Mouse (Mus musculus): ENCODE data around the gene Tecpr2. TPM values are rescaled to one million over a fixed set of nuclear protein-coding genes. Genes with fewer than 3 reads are reported as not detected.

The Tecpr2 gene
- polyA plus RNA-seq, 1 experiment from 2014 or later: 6.7 TPM

DNA sequence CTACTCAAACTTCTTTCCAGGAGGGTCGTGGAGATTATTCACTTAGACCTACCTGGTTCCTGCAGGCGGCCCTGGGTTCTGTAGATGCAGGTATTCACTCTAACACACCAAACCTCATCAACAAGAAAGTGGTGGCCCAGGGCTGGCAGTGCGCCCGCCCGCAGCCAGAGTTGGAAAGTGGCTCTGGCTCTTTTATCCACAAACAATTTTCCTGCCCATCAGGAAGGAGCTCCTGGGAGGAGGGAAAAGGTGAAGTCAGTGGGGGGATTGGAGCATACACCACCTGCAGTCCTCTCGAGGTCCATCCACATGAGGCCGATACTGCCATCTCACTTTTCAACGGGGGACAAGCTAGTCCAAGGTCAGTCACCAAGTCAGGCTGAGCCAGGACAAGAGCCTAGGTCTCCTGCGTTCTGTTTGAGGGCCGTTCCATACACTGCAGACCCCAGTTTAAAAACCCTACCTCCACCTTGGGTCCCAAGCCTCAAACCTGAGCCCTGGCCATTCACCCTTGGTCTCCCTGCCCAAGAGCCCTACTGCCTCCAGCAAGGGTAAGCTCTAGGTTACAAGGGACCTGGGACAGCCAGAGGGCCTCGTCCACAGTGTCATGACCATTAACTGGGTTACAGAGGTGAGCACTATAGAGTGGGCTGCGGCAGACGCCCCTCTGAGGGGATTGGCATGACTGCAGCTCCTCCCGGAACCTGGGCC is 89.0 kb downstream of the Tecpr2 start:
- Histone ChIP-seq H3K9me3 (replicated peaks) (no peaks in the 10 kb centered on the region), H3K36me3 (peaks cover 42% of the 10 kb centered on the region)

DNA sequence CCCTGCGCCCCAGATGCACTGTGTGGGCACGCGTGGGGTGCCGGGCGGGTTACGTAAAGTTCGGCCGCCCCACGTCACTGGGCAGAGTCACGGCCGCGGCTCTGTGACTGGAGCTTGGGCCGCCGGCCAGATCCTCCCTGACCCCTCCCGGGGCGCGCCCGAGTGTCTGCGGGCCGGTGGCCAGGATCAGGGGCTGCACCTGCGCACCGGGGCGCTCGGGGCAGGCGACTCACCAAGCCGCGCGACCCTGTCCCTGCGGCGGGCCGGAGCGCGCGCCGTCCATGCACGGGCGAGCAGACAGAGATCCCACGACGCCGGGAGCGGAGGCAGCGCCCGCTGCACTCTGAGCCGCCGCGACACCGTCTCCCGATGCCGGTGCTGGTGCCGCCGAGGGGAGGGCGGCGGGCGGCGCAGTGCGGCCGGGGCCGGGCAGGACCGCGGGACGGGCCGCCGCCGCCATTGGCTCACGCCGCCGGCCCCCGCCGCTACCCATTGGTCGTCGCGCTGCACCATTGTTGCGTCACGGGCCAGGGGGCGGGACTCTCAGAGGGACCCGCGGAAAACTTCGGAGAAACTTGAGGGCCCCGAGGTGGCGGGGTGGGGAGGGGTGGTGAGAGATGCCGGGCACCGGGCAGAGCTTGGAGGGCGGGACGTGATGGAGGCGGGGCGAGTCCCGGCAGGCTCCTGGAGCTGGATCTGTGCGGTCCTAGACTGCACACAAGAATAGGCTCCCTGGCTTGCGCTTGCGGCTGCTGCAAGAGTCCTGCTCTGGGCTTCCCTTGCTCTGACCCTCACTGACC is 89.7 kb downstream of the Tecpr2 start, which contains the start of gene Ankrd9:
Gene Ankrd9 (minus strand): TSS at position 434 of the 800 bp plus-strand sequence.
- Histone ChIP-seq H3K27ac (peak within 1 kb of the TSS; percentile 91), H3K36me3 (peaks cover 37% of the 10 kb centered on the region), H3K4me1 (peaks cover 33% of the 10 kb centered on the region), H3K9me3 (replicated peaks) (no peaks in the 10 kb centered on the region), H3K27me3 (ENCODE audit: low read depth, poor library complexity, severe bottlenecking) (peaks cover 4% of the 10 kb centered on the region; the same call in 1 of the 2 replicates), H3K4me3 (peak within 1 kb of the TSS; percentile 90)
- peak; percentile 97 for DNase-seq (ENCODE audit: low spot score)
- WGBS: under 1% methylated on average over 85 of the region's 90 CpGs

More for the DNA sequence above, 89.0 kb downstream of the Tecpr2 start:
- H3K4me1 ChIP-seq: peaks cover 29% of the 10 kb centered on the region
- peak overlapping the region; percentile 90 for H3K4me3 ChIP-seq
- H3K27me3 ChIP-seq (ENCODE audit: low read depth, poor library complexity, severe bottlenecking): peaks cover 4% of the 10 kb centered on the region; the same call in 1 of the 2 replicates
- 49% methylated on average over 14 of the region's 14 CpGs for WGBS
- peak overlapping the region; percentile 91 for H3K27ac ChIP-seq
- no peak for DNase-seq (ENCODE audit: low spot score)

DNA sequence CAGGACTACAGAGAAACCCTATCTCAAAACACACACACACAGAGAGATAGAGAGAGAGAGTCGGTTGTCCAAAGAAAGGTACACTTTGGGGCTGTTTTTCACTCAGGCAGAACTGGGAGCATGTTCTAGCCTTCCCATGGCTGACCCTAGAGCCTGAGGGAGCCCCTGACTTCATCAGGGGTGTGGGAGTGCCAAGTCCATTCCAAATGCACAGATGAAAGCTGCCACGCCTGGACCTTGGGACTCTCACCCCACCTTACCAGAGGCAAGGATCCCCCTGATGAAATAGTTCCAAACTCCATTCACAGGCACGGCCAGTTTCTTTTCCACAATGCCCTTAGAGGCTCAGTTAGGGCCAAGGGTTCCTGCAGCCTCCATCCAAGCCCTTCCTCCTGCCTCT is 90.7 kb downstream of the Tecpr2 start:
- Histone ChIP-seq H3K4me3 (no peak overlapping the region), H3K4me1 (peaks cover 38% of the 10 kb centered on the region), H3K27me3 (ENCODE audit: low read depth, poor library complexity, severe bottlenecking) (peaks cover 4% of the 10 kb centered on the region; the same call in 1 of the 2 replicates), H3K36me3 (peaks cover 27% of the 10 kb centered on the region), H3K9me3 (replicated peaks) (no peaks in the 10 kb centered on the region), H3K27ac (peak overlapping the region; percentile 91)
- DNase-seq (ENCODE audit: low spot score): no peak
- WGBS: 79% methylated on average over 3 of the region's 3 CpGs

DNA sequence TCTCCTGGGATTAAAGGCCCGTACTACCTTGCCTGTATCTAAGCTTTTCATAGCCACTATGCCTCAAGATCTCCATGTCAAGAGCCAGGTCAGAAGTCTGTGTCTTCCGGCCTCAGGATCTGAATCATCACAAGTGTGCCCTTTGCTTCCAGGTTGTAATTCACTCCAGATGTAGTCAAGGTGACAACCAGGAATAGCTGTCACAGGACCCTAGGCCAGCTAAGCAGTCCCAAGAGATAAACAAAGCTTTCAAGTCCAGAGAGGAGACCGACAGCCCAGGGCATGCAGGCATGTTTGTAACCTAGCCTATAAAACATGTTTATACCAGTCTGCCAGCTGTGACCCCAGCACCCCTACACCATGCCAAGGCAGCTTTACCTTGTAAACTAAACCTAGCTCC is 92.7 kb downstream of the Tecpr2 start:
- no peak overlapping the region for H3K4me3 ChIP-seq
- no peaks in the 10 kb centered on the region for H3K9me3 ChIP-seq (replicated peaks)
- H3K27me3 ChIP-seq (ENCODE audit: low read depth, poor library complexity, severe bottlenecking): peaks cover 4% of the 10 kb centered on the region; the same call in 1 of the 2 replicates
- WGBS: 65% methylated on average over 3 of the region's 3 CpGs
- H3K4me1 ChIP-seq: peaks cover 42% of the 10 kb centered on the region
- H3K36me3 ChIP-seq: peaks cover 8% of the 10 kb centered on the region
- H3K27ac ChIP-seq: no peak overlapping the region
- DNase-seq (ENCODE audit: low spot score): no peak

DNA sequence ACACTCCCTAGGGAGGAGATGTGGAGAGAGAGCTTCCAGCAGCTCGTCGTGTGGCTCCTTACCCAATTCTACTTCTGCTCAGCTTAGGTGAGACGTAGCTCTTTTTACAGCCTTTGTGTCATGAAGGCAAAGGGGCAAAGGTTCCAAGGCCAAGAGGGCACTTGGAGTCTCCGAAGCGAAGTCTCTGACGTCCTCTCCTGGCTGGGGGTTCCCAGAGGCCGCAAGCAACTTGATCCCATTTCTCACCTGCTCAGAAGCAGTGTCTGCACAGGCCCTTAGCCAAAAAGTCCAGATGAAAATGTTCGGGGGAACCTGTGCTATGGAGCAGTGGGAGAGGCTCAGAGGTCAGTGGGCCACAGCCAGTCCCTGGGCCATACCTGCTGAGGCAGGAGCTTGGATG is 94.0 kb downstream of the Tecpr2 start:
- H3K36me3 ChIP-seq: no peaks in the 10 kb centered on the region
- no peaks in the 10 kb centered on the region for H3K9me3 ChIP-seq (replicated peaks)
- DNase-seq (ENCODE audit: low spot score): no peak
- no peak overlapping the region for H3K4me3 ChIP-seq
- 73% methylated on average over 8 of the region's 8 CpGs for WGBS
- no peaks in the 10 kb centered on the region for H3K27me3 ChIP-seq (ENCODE audit: low read depth, poor library complexity, severe bottlenecking)
- peaks cover 32% of the 10 kb centered on the region for H3K4me1 ChIP-seq
- no peak overlapping the region for H3K27ac ChIP-seq

DNA sequence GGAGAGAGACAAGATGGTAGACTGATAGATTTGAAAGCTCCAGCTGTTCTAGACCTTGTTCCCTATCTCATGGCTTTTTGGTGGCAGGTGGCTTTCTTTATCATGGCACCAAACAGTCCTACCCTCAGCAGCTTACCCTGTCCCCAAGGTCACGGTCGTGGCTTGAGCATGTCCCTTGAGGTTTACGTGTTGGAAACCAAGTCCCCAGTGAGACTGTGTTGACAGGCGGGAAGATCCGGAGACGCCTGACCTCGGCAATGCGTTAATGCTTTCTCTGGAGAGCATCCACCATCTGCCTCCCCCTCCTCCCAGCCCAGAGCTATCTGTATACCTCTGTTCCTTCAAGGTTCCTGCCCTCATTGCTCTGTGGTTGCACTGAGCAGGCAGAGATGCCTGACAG is 94.7 kb downstream of the Tecpr2 start:
- DNase-seq (ENCODE audit: low spot score): no peak
- no peaks in the 10 kb centered on the region for H3K36me3 ChIP-seq
- H3K4me3 ChIP-seq: no peak overlapping the region
- peak overlapping the region; percentile 42; the same call in 1 of the 2 replicates for H3K27ac ChIP-seq
- no peaks in the 10 kb centered on the region for H3K9me3 ChIP-seq (replicated peaks)
- H3K4me1 ChIP-seq: peaks cover 26% of the 10 kb centered on the region
- 89% methylated on average over 8 of the region's 8 CpGs for WGBS
- no peaks in the 10 kb centered on the region for H3K27me3 ChIP-seq (ENCODE audit: low read depth, poor library complexity, severe bottlenecking)

DNA sequence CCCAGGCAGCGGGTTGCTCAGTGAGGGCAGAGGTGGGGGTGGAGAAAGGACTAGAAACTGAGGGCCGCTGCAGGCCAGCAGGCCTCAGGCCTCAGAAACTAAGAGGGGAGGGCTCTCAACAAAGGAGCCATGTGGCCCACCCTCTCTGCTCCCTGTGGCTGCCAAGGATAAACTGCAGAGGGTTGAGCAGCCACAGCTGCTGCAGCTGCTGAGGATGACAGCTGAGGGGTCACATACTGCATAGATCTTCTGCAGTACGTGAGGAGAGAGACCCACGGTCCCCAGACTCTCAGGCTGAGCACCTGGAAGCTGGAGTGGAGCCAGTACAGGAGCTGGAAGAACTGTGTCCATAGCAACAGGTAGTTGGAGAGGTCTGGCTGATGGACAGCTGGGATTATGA is 95.5 kb downstream of the Tecpr2 start:
- H3K4me1 ChIP-seq: peaks cover 20% of the 10 kb centered on the region
- no peak for DNase-seq (ENCODE audit: low spot score)
- 75% methylated on average over 4 of the region's 4 CpGs for WGBS
- H3K9me3 ChIP-seq (replicated peaks): no peaks in the 10 kb centered on the region
- peak overlapping the region; percentile 42; the same call in 1 of the 2 replicates for H3K27ac ChIP-seq
- no peaks in the 10 kb centered on the region for H3K27me3 ChIP-seq (ENCODE audit: low read depth, poor library complexity, severe bottlenecking)
- no peaks in the 10 kb centered on the region for H3K36me3 ChIP-seq
- H3K4me3 ChIP-seq: no peak overlapping the region

DNA sequence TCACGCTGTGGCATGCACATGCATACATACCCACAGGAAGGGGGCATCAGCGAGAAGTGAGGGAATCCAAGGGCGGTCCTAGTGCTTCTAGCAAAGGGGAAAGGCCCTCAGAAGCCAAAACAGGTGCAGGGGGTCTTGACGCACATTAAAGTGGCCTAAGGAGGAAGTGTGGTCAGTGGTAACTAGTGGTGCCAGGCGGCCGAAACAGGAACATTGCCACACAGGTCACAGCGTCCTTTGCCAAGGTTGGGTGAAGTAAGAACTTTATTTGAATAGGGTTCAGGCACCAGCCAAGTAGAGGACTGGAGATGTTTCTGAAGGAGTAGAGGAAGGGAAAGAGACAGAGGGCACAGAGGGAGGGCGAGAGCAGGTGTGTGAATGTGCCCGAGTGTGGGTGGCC is 96.1 kb downstream of the Tecpr2 start:
- 82% methylated on average over 9 of the region's 9 CpGs for WGBS
- DNase-seq (ENCODE audit: low spot score): no peak
- Histone ChIP-seq H3K9me3 (replicated peaks) (no peaks in the 10 kb centered on the region), H3K4me1 (peaks cover 18% of the 10 kb centered on the region; the same call in 1 of the 2 replicates), H3K4me3 (no peak overlapping the region), H3K36me3 (no peaks in the 10 kb centered on the region), H3K27me3 (ENCODE audit: low read depth, poor library complexity, severe bottlenecking) (no peaks in the 10 kb centered on the region), H3K27ac (no peak overlapping the region)

DNA sequence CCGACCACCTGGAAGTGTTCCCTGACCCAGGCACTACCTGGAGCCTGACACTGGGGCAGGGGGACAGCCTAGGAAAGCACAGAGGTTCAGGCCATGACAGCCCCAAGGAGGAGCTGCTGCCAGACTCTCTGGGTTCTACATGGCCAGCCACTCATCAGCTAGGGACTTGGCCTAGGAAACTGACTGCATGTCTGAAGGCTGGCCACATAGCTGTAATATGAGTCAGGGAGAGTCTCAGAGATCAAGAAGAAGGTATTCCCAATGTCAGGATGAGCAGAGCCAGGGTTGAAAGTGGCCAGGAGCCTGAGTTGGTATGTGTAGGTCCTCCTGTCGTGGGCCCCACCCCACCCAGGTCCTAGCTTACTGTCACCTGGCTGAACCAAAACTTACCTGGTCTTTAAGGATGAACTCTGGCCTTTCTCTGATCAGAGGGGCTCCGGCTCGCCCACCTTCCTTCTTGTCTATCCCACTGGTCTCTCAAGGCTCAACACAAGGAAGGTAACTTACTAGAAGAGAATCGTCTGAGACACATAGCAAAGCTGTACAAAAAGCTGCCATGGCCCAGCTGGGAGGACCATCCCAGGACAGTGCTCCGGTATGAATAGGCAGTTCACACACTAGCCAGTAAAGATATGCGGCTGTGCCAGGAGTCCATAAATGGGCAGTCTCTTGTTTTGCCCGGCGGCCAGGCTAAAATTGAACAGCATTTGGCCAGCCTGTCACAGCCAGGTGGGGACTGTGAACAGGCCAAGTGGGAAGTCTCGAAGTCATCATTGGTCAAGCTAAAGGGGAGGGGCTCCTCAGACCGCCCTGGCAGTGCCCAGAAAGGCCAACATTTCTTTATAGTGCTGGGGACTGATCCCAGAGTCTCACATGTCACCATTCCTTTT is 97.7 kb downstream of the Tecpr2 start:
- no peak for DNase-seq (ENCODE audit: low spot score)
- H3K27me3 ChIP-seq (ENCODE audit: low read depth, poor library complexity, severe bottlenecking): no peaks in the 10 kb centered on the region
- no peaks in the 10 kb centered on the region for H3K9me3 ChIP-seq (replicated peaks)
- no peak overlapping the region for H3K27ac ChIP-seq
- no peak overlapping the region for H3K4me3 ChIP-seq
- H3K36me3 ChIP-seq: no peaks in the 10 kb centered on the region
- H3K4me1 ChIP-seq: peaks cover 25% of the 10 kb centered on the region
- 86% methylated on average over 11 of the region's 11 CpGs for WGBS

DNA sequence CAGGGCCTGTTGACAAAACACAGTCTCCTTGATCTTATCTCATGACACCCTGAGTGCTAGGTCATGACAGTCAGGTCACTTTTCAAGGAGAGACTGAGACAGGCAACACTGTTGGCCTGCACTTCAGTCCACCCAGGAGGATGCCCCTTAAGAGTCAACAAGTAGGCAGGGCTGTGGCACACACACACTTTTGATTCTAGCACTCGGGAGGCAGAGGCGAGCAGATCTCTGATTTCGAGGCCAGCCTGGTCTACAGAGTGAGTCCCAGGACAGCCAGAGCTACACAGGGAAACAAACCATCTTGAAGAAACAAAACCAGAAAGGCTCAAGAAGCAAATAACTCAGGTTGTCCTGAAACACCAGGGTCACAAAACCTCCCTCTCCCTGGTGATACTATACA is 100.3 kb downstream of the Tecpr2 start:
- H3K4me3 ChIP-seq: no peak overlapping the region
- 90% methylated on average over 3 of the region's 3 CpGs for WGBS
- no peak for DNase-seq (ENCODE audit: low spot score)
- no peak overlapping the region for H3K27ac ChIP-seq
- H3K36me3 ChIP-seq: no peaks in the 10 kb centered on the region
- no peaks in the 10 kb centered on the region for H3K27me3 ChIP-seq (ENCODE audit: low read depth, poor library complexity, severe bottlenecking)
- peaks cover 23% of the 10 kb centered on the region for H3K4me1 ChIP-seq
- H3K9me3 ChIP-seq (replicated peaks): no peaks in the 10 kb centered on the region

DNA sequence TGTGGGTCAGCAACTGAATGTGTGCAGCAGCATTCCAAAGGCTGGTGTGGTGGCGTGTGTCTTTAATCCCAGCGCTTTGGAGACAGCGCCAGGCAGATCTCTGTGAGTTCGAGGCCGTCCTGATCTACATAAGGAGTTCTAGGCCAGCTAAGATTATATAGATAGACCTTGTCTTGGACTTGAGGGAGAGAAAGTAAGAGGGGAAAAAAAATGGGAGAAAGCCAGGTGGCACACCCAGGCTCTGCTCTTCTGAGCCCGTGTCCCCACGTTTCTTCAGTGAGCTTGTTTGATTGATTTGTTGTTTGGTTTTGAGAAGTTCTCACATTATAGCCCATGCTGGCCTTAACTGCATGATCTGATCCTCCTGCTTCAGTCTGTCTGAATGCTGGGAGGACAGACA is 101.4 kb downstream of the Tecpr2 start:
- Histone ChIP-seq H3K9me3 (replicated peaks) (no peaks in the 10 kb centered on the region), H3K4me1 (peaks cover 19% of the 10 kb centered on the region), H3K27me3 (ENCODE audit: low read depth, poor library complexity, severe bottlenecking) (no peaks in the 10 kb centered on the region), H3K36me3 (no peaks in the 10 kb centered on the region), H3K4me3 (no peak overlapping the region), H3K27ac (no peak overlapping the region)
- DNase-seq (ENCODE audit: low spot score): no peak
- WGBS: 95% methylated on average over 7 of the region's 7 CpGs

DNA sequence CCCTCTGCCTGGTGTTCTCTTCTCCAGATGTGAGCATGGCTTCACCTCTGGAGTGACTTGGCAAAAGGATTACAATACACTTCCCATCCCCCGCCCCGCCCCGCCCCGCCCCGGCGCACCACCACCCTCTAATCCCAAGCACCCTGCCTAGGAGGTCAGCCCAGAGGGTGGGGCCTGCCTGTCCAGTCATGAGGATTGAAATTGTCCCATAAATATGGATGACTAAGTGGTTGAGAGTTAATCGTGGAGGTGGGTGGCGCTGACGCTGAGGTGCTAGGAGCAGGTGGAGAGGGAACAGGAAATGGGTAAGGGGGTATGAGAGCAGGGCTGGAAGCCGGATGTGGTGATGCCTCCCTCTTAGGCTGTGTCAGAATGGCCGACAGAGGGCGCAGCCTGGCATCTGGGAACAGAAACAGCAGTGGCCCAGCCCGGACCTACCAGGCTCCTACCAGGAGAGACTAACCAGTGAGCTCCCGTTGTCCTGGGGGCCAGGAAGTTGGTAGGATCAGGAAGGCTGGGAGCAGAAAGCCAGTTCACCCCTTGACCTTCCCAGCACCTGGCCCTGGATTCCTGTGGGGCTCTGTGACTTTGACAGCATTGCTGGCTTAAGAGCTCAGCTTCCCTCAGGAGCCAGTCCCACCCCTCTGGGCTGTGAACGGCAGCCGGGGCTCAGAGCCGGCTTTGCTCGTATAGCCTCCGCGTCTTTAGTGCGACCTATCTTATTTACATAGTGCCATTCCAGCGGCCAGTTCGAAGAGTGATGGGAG is 102.5 kb downstream of the Tecpr2 start:
- H3K27me3 ChIP-seq (ENCODE audit: low read depth, poor library complexity, severe bottlenecking): no peaks in the 10 kb centered on the region
- 3% methylated on average over 23 of the region's 23 CpGs for WGBS
- peaks cover 19% of the 10 kb centered on the region for H3K4me1 ChIP-seq
- H3K9me3 ChIP-seq (replicated peaks): no peaks in the 10 kb centered on the region
- peak; percentile 84 for DNase-seq (ENCODE audit: low spot score)
- H3K4me3 ChIP-seq: peak overlapping the region; percentile 56
- H3K27ac ChIP-seq: peak overlapping the region; percentile 85
- no peaks in the 10 kb centered on the region for H3K36me3 ChIP-seq

All from limb, embryonic 10.5 days (tissue).